Mouse (Mus musculus): ENCODE measurements around the gene Tmem150a.

DNA sequence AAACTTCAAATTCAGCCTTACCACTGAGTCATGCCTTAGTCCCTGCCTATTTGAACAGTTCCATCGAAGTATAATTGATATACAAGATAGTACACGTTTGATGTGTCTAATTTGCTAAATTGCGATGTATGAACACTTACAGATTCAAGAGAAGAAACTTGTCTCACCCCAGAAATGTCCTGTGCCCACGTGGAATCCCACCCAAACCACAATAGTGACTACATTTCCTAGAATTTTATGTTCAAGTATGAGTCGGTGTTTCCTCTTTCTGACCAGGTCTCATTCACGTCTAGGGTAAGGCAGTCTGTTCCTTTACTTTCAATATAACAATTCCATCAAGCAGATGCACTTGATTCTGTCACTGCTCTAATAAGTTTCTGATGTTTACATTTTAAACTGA is 9.6 kb upstream of the Tmem150a start:
- no peak for TF ChIP-seq POLR2A (IDR thresholded peaks at IDR 0.05; ENCODE audit: extremely low read depth, insufficient read depth, low read length)
- TF ChIP-seq CTCF (IDR thresholded peaks at IDR 0.05; ENCODE audit: low read depth, low read length) = no peak
